Mouse (Mus musculus) adrenal gland, adult (tissue): Measurements from ENCODE around the gene Thrap3.

Experiments used
- DNase-seq, 2 experiments: peaks; one replicate each; pipeline ENCODE4 v3.0.0; 2022 to 2023; ENCODE audit warnings: low spot score in 1 of 2; ENCODE audit not compliant: inconsistent age in 2 of 2

Thrap3 gene

GRCm38 (mm10) chr4:126147533-126148160 is 54.9 kb downstream of the Thrap3 start, which contains the start of gene Eva1b:
TSS of gene Eva1b (plus strand) at chr4:126147744.
- DNase-seq, result peak; percentile 70 to 80

GRCm38 (mm10) chr4:126146974-126147532 is 55.5 kb downstream of the Thrap3 start:
- DNase-seq, result no peak

GRCm38 (mm10) chr4:126145396-126145795 is 57.2 kb downstream of the Thrap3 start:
- DNase-seq, result peak in 1 of 2 experiments; percentile 64

GRCm38 (mm10) chr4:126141021-126141420 is 61.5 kb downstream of the Thrap3 start:
- peak in 1 of 2 experiments; percentile 54 for DNase-seq

DNA sequence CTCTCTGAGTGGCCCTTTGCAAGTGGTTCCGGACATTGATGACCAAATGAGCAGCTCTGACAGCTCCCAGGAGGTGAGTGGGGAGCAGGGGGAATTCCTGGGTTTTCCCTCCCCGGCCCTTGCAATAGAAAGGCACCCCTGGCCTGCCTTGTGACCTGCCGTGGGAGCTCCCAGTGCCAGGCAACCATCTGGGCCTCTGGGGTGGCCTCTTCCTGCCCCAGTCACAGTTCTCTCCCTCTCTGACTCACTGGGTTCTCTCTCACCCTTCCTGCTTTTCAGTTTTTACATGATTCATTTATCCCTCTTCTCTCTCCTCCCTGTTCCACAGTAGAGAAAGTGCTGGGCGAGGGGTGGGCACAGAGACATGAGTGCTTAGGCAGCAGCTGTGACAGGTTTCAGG is 64.8 kb downstream of the Thrap3 start:
- no peak for DNase-seq

DNA sequence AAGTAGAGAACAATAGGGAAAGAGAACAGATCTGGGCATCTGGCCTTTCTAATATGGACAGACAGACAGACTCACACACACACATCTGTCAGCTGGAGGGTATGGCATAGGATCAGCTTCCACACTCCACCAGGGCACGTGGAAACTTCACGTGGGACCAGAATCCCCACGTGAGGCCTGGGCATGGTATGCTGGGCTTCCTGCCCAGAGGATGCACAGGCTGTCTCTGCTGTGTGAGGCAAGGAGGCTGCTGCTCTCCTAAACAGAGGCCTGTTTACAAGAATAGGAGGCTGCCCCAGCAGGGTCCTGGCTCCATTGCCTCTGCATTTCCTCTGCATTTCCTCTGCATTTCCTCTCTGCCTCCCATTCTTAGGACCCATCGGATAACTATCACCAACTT is 67.9 kb downstream of the Thrap3 start:
- peak in 1 of 2 experiments; percentile 46 for DNase-seq

DNA sequence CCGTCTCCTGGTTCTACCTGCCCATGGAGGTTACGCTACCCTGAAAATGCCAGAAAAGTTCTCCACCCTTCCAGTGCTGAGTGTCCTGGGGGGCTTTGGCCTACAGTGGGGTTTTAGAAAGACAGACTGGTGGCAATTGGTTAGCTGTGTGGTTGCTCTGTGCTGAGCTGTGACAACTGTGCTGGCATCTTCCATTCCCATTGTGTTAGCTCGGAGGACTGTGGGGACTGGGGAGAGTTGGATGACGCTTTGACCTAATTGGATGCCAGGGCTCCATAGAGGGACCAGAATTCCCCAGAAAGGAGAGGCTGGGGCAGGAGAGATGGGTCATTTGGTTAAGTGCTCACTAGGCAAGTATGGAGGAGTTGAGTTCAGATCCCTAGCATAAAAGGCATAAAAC is 68.3 kb downstream of the Thrap3 start:
- no peak for DNase-seq

GRCm38 (mm10) chr4:126132636-126133264 is 69.8 kb downstream of the Thrap3 start:
- no peak for DNase-seq

GRCm38 (mm10) chr4:126131290-126132121 is 71.1 kb downstream of the Thrap3 start:
- DNase-seq, result peak; percentile 83 to 91

DNA sequence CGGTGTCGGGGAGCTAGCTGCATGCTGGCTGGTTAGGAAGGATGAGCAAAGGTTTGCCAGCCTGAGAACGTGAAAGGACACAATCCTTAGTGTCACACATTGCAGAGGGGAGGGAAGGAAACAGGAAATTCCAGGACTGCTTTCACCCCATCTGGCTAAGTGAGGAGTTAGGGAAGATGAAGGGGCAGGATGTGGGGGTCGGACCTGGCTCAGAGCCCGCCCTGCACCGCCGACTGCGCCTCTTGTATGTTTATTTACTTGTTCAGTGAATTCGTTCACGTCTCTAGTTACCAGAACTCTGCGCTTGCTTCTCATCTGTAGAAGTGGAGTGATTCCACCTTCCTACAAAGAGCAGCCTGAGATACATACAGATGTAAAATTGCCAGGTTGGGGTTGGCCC is 72.1 kb downstream of the Thrap3 start:
- peak in 1 of 2 experiments; percentile 55 for DNase-seq

- DNase-seq, result peak in 1 of 2 experiments; percentile 78
Observed at GRCm38 (mm10) chr4:126123309-126124040, 79.1 kb downstream of the Thrap3 start.

DNA sequence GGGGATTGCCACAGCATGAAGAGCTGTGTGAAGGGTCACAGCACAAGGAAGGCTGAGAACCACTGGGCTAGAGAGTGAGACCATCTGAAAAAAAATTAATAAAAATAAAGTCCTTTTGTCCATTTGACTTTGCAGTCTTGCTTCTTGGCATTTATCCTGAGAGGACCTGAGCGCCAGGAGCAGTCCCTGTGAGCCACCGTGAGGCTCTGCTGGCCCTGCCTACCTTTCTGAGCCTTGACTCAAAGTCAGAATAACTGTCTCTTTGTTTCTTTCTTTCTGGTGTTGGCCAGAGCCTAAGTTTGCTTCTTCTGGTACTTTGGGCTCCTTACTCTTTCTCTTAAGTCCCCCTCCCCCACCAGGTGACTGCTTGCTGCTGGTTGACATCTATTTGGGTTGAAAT is 82.1 kb downstream of the Thrap3 start:
- no peak for DNase-seq

DNA sequence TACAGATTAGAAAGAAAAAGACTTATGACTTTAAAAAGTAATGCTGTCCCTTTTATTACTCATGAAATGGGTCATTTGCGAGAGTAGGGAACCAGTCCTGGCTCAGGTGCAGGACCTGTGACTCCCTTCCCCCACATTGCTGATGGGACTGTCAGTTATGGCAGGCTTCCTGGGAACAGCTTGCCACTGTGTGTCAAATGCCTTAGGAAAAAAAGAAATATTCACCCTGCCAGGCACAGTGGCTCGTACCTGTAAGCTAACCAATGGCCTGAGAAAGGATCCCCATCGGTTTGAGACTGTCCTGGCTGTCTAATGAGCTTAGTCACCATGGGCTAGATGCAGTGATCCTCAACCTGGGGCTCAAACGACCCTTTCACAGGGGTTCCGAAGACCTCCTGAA is 82.5 kb downstream of the Thrap3 start:
- no peak for DNase-seq

DNA sequence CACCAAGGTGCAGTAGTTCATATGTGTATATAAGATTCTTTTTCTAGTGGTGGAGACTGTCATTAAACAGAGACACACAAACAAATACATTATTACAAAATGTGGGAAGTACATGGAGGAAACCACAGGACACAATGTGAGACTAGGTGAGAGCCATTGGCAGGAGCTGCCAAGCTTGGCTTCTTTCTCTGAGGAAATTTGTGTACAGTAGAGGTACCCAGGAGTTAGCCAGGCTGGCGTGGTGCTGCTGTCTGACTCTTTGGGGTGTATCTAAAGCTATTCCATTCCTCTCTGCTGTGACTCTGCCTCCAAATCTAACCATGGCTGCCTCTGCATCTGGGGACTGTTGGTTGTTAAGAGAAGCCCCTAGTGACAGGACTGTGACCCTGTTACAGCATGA is 83.5 kb downstream of the Thrap3 start:
- DNase-seq, result no peak

GRCm38 (mm10) chr4:126118651-126119050 is 83.9 kb downstream of the Thrap3 start:
- DNase-seq, result no peak

DNA sequence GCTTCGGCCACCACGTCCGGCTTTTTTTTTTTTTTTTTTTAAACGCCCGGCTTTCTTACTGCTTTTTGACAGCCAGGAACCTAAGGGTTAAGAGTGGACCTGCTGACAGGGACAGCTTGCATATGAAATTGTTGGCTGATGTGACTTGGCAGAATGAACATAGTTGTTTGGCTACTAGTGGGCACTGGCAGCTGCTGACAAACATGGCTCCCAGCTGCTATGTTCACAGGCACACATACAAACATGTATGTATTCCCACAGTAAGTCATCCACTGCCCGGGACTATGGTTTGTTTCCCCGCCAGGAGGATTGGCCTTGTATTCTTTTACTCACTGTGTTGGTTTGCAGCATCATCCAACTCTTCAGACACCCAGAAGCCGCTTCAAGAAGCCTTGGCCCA is 85.4 kb downstream of the Thrap3 start:
- DNase-seq, result peak in 1 of 2 experiments; percentile 44

DNA sequence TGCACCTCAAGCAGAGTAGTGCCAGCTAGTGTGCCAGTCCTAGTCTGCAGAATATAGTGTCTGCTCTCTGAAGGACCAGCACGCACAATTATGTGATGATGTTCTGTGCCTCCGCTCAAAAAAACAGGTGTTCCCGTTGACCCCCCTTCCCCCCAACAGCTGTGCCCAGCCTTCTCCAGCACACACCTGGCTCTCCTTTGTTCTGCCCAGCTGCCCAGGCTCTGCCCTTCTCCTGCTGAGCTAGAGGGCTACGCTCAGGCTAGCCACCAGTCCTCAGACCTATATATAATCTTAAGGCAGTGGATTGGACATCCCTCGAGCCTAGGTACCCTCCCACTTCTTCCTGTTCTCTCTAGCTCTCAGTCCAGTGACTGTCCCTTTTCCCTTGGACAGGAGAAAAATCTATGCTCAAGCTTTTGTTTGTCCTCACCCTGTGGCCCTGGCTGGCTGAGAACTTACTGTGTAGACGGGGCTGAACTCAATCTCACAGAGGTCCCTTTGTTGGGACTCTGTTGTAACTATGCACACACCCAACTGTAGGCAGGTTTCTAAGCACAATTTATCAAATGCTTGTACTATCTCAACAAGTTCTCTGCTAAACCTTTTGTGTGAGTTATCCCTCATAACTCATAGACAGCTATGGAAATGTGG is 86.6 kb downstream of the Thrap3 start:
- DNase-seq, result no peak

DNA sequence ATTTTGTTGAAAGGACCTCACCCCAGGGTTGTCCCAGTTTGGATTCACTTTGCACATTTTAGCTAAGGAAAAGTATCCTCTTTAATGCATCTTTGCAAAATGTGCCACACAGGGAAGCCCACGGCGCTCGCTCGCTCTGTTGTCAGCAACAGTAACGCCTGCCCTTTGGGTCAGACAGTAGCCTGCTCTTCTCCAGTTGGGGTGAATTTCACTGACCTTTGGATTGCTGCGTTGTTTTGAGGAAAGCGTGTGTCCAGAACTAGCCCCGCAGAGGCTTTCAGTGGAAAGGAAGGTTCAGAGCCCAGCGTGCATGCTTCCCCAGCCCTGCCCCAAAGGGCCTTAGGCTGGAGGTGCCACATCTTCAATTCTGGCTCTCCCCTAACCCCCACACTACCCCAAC is 87.1 kb downstream of the Thrap3 start:
- DNase-seq, result no peak
